Mouse (Mus musculus) midbrain, embryonic 16.5 days (tissue): ENCODE results near the gene Adgb. TPM values are rescaled to one million over a fixed set of nuclear protein-coding genes. Genes with fewer than 3 reads are reported as not detected.
A peak's percentile ranks its signal among the peaks of the same experiment; 100 is the strongest.
"Not testable (repeated sequence)": the region's sequence is repeated elsewhere in the genome, so short reads cannot be mapped to it uniquely, and the experiment has no call there.

Experiments used
- ATAC-seq: fragments of 200-750 bp; cut with Nextera tagmentation; 2 replicates; pipeline ENCODE4 v1.8.0; 2017; ENCODE audit warnings: moderate TSS enrichment
- H3K27ac ChIP-seq: fragments of 300-500 bp; sonication (generic); 2 replicates; pipeline ENCODE4 v1.5.1; 2014; ENCODE audit warnings: mild to moderate bottlenecking, low read length, mixed read lengths
- H3K27me3 ChIP-seq: fragments of 300-500 bp; sonication (generic); 2 replicates; pipeline ENCODE4 v1.6.1; 2014; ENCODE audit warnings: low read depth, low read length, mixed read lengths; ENCODE audit not compliant: control insufficient read depth, insufficient read depth
- H3K36me3 ChIP-seq: fragments of 300-500 bp; sonication (generic); 2 replicates; pipeline ENCODE4 v1.6.1; 2014; ENCODE audit warnings: mild to moderate bottlenecking, low read length, moderate library complexity, mixed read lengths; ENCODE audit not compliant: control insufficient read depth, insufficient read depth
- H3K4me1 ChIP-seq: fragments of 300-500 bp; sonication (generic); 2 replicates; pipeline ENCODE4 v1.6.1; 2014; ENCODE audit warnings: mild to moderate bottlenecking, low read length, mixed read lengths; ENCODE audit not compliant: control insufficient read depth, insufficient read depth
- H3K4me2 ChIP-seq: fragments of 300-500 bp; sonication (generic); 2 replicates; pipeline ENCODE4 v1.6.1; 2014; ENCODE audit warnings: mild to moderate bottlenecking, low read length, mixed read lengths
- H3K4me3 ChIP-seq: fragments of 300-500 bp; sonication (generic); 2 replicates; pipeline ENCODE4 v1.5.1; 2014; ENCODE audit warnings: low read depth, mild to moderate bottlenecking, low read length, moderate library complexity, mixed read lengths
- H3K9ac ChIP-seq: fragments of 300-500 bp; sonication (generic); 2 replicates; pipeline ENCODE4 v1.6.1; 2014; ENCODE audit warnings: low read depth, low read length, mixed read lengths
- H3K9me3 ChIP-seq: fragments of 300-500 bp; sonication (generic); replicated peaks from 2 replicates; pipeline ENCODE4 v1.6.1; 2014; ENCODE audit warnings: mild to moderate bottlenecking, low read length, mixed read lengths; ENCODE audit not compliant: control insufficient read depth, poor library complexity, severe bottlenecking
- WGBS: fragments of 180-500 bp; shearing (Covaris S2); extraction: QIAGEN DNeasy Blood & Tissue Kit; methylation state at CpG from one replicate; pipeline ENCODE4 v1.1.7; 2014; 5-methylcytosine and 5-hydroxymethylcytosine counted together
- polyA plus RNA-seq: library from polyadenylated mRNA; unstranded; fragments of >200 nt; fragmentation: Nextera tagmentation; extraction: Ambion mirVana; gene quantifications from 2 replicates; pipeline ENCODE4 v1.2.1, GENCODE M21; 2015

Gene Adgb
- 0.23 and 0.37 TPM in 2 replicates for polyA plus RNA-seq

- peak; percentile 97 for ATAC-seq
- H3K4me1 ChIP-seq: peaks cover 10% of the 10 kb centered on the region
- 7% methylated on average over 22 of the region's 22 CpGs for WGBS
These were observed at the start of gene Adgb for GRCm38 (mm10) chr10:10471961-10472610. TSS of gene Adgb (minus strand) at chr10:10472326.

GRCm38 (mm10) chr10:10480139-10480538, 8.0 kb upstream of the Adgb start:
- Histone ChIP-seq H3K9ac (no peak overlapping the region), H3K27me3 (no peaks in the 10 kb centered on the region), H3K4me2 (no peak overlapping the region), H3K4me3 (no peak overlapping the region), H3K36me3 (no peaks in the 10 kb centered on the region), H3K4me1 (no peaks in the 10 kb centered on the region), H3K27ac (no peak overlapping the region), H3K9me3 (no peaks in the 10 kb centered on the region)
- ATAC-seq: no peak
- WGBS: 96% methylated on average over 1 of the region's 1 CpGs

More at GRCm38 (mm10) chr10:10471961-10472610, at the start of gene Adgb:
- Histone ChIP-seq H3K9me3 (no peaks in the 10 kb centered on the region), H3K4me3 (peak within 1 kb of the TSS; percentile 30), H3K27me3 (no peaks in the 10 kb centered on the region), H3K9ac (peak within 1 kb of the TSS; percentile 52), H3K27ac (peak within 1 kb of the TSS; percentile 53; the same call in 1 of the 2 replicates), H3K36me3 (no peaks in the 10 kb centered on the region), H3K4me2 (peak within 1 kb of the TSS; percentile 59)

- H3K4me2 ChIP-seq, H3K9me3 ChIP-seq, H3K4me3 ChIP-seq, H3K36me3 ChIP-seq, H3K27ac ChIP-seq, ATAC-seq, H3K27me3 ChIP-seq, H3K4me1 ChIP-seq, H3K9ac ChIP-seq: not testable (repeated sequence)
- WGBS: 66% methylated on average over 10 of the region's 10 CpGs
These were observed 5.3 kb upstream of the Adgb start for GRCm38 (mm10) chr10:10477429-10477828.

- H3K9me3 ChIP-seq: no peaks in the 10 kb centered on the region
- ATAC-seq: no peak
- H3K36me3 ChIP-seq: no peaks in the 10 kb centered on the region
- H3K4me3 ChIP-seq: no peak overlapping the region
- no peak overlapping the region for H3K27ac ChIP-seq
- H3K27me3 ChIP-seq: no peaks in the 10 kb centered on the region
- WGBS: 57% methylated on average over 5 of the region's 5 CpGs
- no peak overlapping the region for H3K9ac ChIP-seq
- H3K4me2 ChIP-seq: no peak overlapping the region
- H3K4me1 ChIP-seq: peaks cover 8% of the 10 kb centered on the region
These were observed 4.8 kb upstream of the Adgb start for GRCm38 (mm10) chr10:10476956-10477355.

GRCm38 (mm10) chr10:10476549-10476948, 4.4 kb upstream of the Adgb start:
- ATAC-seq: no peak
- 90% methylated on average over 2 of the region's 2 CpGs for WGBS
- Histone ChIP-seq H3K9ac (no peak overlapping the region), H3K27ac (no peak overlapping the region), H3K4me3 (no peak overlapping the region), H3K27me3 (no peaks in the 10 kb centered on the region), H3K36me3 (no peaks in the 10 kb centered on the region), H3K9me3 (no peaks in the 10 kb centered on the region), H3K4me1 (peaks cover 10% of the 10 kb centered on the region), H3K4me2 (no peak overlapping the region)

- no peaks in the 10 kb centered on the region for H3K36me3 ChIP-seq
- no peak overlapping the region for H3K27ac ChIP-seq
- ATAC-seq: no peak
- H3K4me1 ChIP-seq: peaks cover 10% of the 10 kb centered on the region
- H3K4me3 ChIP-seq: no peak overlapping the region
- no peaks in the 10 kb centered on the region for H3K9me3 ChIP-seq
- WGBS: 64% methylated on average over 6 of the region's 6 CpGs
- H3K27me3 ChIP-seq: no peaks in the 10 kb centered on the region
- no peak overlapping the region for H3K4me2 ChIP-seq
- no peak overlapping the region for H3K9ac ChIP-seq
These were observed 3.2 kb downstream of the Adgb start for GRCm38 (mm10) chr10:10468699-10469547.

GRCm38 (mm10) chr10:10460113-10460512, 12.0 kb downstream of the Adgb start:
- Histone ChIP-seq H3K27ac (no peak overlapping the region), H3K4me3 (no peak overlapping the region), H3K4me1 (no peaks in the 10 kb centered on the region), H3K27me3 (no peaks in the 10 kb centered on the region), H3K9me3 (no peaks in the 10 kb centered on the region), H3K9ac (no peak overlapping the region), H3K4me2 (no peak overlapping the region), H3K36me3 (no peaks in the 10 kb centered on the region)
- ATAC-seq: no peak
- WGBS: 80% methylated on average over 2 of the region's 2 CpGs

GRCm38 (mm10) chr10:10456991-10457390, 15.1 kb downstream of the Adgb start:
- WGBS: 87% methylated on average over 5 of the region's 5 CpGs
- no peaks in the 10 kb centered on the region for H3K4me1 ChIP-seq
- H3K9ac ChIP-seq: no peak overlapping the region
- no peaks in the 10 kb centered on the region for H3K36me3 ChIP-seq
- H3K4me3 ChIP-seq: no peak overlapping the region
- ATAC-seq: no peak
- H3K9me3 ChIP-seq: no peaks in the 10 kb centered on the region
- H3K27ac ChIP-seq: no peak overlapping the region
- H3K27me3 ChIP-seq: no peaks in the 10 kb centered on the region
- H3K4me2 ChIP-seq: no peak overlapping the region

- Histone ChIP-seq H3K4me1 (no peaks in the 10 kb centered on the region), H3K9me3 (no peaks in the 10 kb centered on the region), H3K27me3 (no peaks in the 10 kb centered on the region), H3K9ac (no peak overlapping the region), H3K4me2 (no peak overlapping the region), H3K36me3 (no peaks in the 10 kb centered on the region), H3K27ac (no peak overlapping the region), H3K4me3 (no peak overlapping the region)
- ATAC-seq: no peak
- WGBS: 84% methylated on average over 3 of the region's 3 CpGs
These were observed 23.1 kb downstream of the Adgb start for GRCm38 (mm10) chr10:10449067-10449466.
